Mouse (Mus musculus) adrenal gland, adult (tissue): ENCODE data around the gene Slc8a1.
A peak's percentile ranks its signal among the peaks of the same experiment; 100 is the strongest.

Experiments used
- DNase-seq, 2 experiments: peaks; one replicate each; pipeline ENCODE4 v3.0.0; 2022 to 2023; ENCODE audit warnings: low spot score in 1 of 2; ENCODE audit not compliant: inconsistent age in 2 of 2

Slc8a1 gene

GRCm38 (mm10) chr17:81576893-81577292 lies 161.3 kb downstream of the Slc8a1 start:
- DNase-seq, result no peak

GRCm38 (mm10) chr17:81565634-81566372 lies 172.4 kb downstream of the Slc8a1 start:
- no peak for DNase-seq

GRCm38 (mm10) chr17:81554052-81554734 lies 184.0 kb downstream of the Slc8a1 start:
- DNase-seq, result peak in 1 of 2 experiments; percentile 21

GRCm38 (mm10) chr17:81551856-81552635 lies 186.1 kb downstream of the Slc8a1 start:
- DNase-seq, result no peak

- DNase-seq, result no peak
Measured at GRCm38 (mm10) chr17:81550864-81551263, 187.3 kb downstream of the Slc8a1 start.

- no peak for DNase-seq
Measured at GRCm38 (mm10) chr17:81548016-81548415, 190.2 kb downstream of the Slc8a1 start.

- no peak for DNase-seq
Measured at GRCm38 (mm10) chr17:81546525-81546924, 191.7 kb downstream of the Slc8a1 start.

GRCm38 (mm10) chr17:81546012-81546411 lies 192.2 kb downstream of the Slc8a1 start:
- DNase-seq, result no peak

- no peak for DNase-seq
Measured at GRCm38 (mm10) chr17:81544926-81545325, 193.3 kb downstream of the Slc8a1 start.

- no peak for DNase-seq
Measured at GRCm38 (mm10) chr17:81542313-81543185, 195.6 kb downstream of the Slc8a1 start.

- peak in 1 of 2 experiments; percentile 20 for DNase-seq
Measured at GRCm38 (mm10) chr17:81538163-81539160, 199.7 kb downstream of the Slc8a1 start.

GRCm38 (mm10) chr17:81536093-81536492 lies 202.1 kb downstream of the Slc8a1 start:
- DNase-seq, result no peak

- DNase-seq, result no peak
Measured at GRCm38 (mm10) chr17:81529849-81530248, 208.3 kb downstream of the Slc8a1 start.

- no peak for DNase-seq
Measured at GRCm38 (mm10) chr17:81528940-81529339, 209.2 kb downstream of the Slc8a1 start.

GRCm38 (mm10) chr17:81526463-81526862 lies 211.7 kb downstream of the Slc8a1 start:
- no peak for DNase-seq

- no peak for DNase-seq
Measured at GRCm38 (mm10) chr17:81524826-81525225, 213.4 kb downstream of the Slc8a1 start.

GRCm38 (mm10) chr17:81523943-81524342 lies 214.2 kb downstream of the Slc8a1 start:
- no peak for DNase-seq

GRCm38 (mm10) chr17:81518316-81519025 lies 219.7 kb downstream of the Slc8a1 start:
- DNase-seq, result no peak

- no peak for DNase-seq
Measured at GRCm38 (mm10) chr17:81516155-81516554, 222.0 kb downstream of the Slc8a1 start.
